Mouse (Mus musculus) left cerebral cortex, postnatal 14 days (tissue): ENCODE measurements around the gene Sart3. TPM values are rescaled to one million over a fixed set of nuclear protein-coding genes. Genes with fewer than 3 reads are reported as not detected.
A peak's percentile ranks its signal among the peaks of the same experiment; 100 is the strongest.

Experiments used
- DNase-seq, 2 experiments: peaks; one replicate each; pipeline ENCODE4 v3.0.0; 2021 to 2022; ENCODE audit warnings: low spot score in 2 of 2, mixed read lengths in 1 of 2
- intact Hi-C: fragments of 180-260 bp; cut with DNase I; formaldehyde crosslinking; loops from one replicate; pipeline ENCODE4 v1.15.1; 2025
- total RNA-seq, 2 experiments: library from RNA; stranded (reverse); gene quantifications; 2 replicates each; pipeline ENCODE4 v1.2.3; 2021

Sart3 gene
- total RNA-seq, 2 experiments from 2014 or later: 30.3 to 32.1 TPM

GRCm38 (mm10) chr5:113773664-113774063 is 1.4 kb upstream of the Sart3 start:
- intact Hi-C loops: loop anchor here (1.0 to 2.0 kb wide), 3 partner anchors 42 to 181 kb away; no protein-coding TSS in a partner anchor
- peak; percentile 87 to 90 for DNase-seq

GRCm38 (mm10) chr5:113772905-113773519 is 702 bp upstream of the Sart3 start:
- peak in 1 of 2 experiments; percentile 15 for DNase-seq
- intact Hi-C loops: loop anchor here (1.0 to 2.0 kb wide), 3 partner anchors 42 to 182 kb away; no protein-coding TSS in a partner anchor

GRCm38 (mm10) chr5:113771213-113772162 is 822 bp downstream of the Sart3 start:
- intact Hi-C loops: loop anchor here (2.0 kb wide), 1 partner anchor 183 kb away; no protein-coding TSS in a partner anchor

GRCm38 (mm10) chr5:113768806-113769205 is 3.5 kb downstream of the Sart3 start:
- intact Hi-C loops: no loop called here

More at GRCm38 (mm10) chr5:113771213-113772162, 822 bp downstream of the Sart3 start:
- DNase-seq: peak; percentile 87 to 91

GRCm38 (mm10) chr5:113765641-113766526 is 6.4 kb downstream of the Sart3 start:
- no peak for DNase-seq
- intact Hi-C loops: no loop called here

More at GRCm38 (mm10) chr5:113768806-113769205, 3.5 kb downstream of the Sart3 start:
- no peak for DNase-seq

- intact Hi-C loops: no loop called here
- DNase-seq: no peak
These were observed 7.9 kb downstream of the Sart3 start for GRCm38 (mm10) chr5:113764426-113764825.

- intact Hi-C loops: no loop called here
These were observed 10.7 kb downstream of the Sart3 start for GRCm38 (mm10) chr5:113761585-113761984.

GRCm38 (mm10) chr5:113755347-113756030 is 16.8 kb downstream of the Sart3 start:
- intact Hi-C loops: no loop called here
- no peak for DNase-seq

More at GRCm38 (mm10) chr5:113761585-113761984, 10.7 kb downstream of the Sart3 start:
- DNase-seq: no peak

GRCm38 (mm10) chr5:113751521-113752157 is 20.7 kb downstream of the Sart3 start:
- no peak for DNase-seq
- intact Hi-C loops: no loop called here

- no peak for DNase-seq
- intact Hi-C loops: no loop called here
These were observed 23.6 kb downstream of the Sart3 start for GRCm38 (mm10) chr5:113748556-113749331.

- no peak for DNase-seq
- intact Hi-C loops: no loop called here
These were observed 24.7 kb downstream of the Sart3 start for GRCm38 (mm10) chr5:113747629-113748028.

GRCm38 (mm10) chr5:113737607-113738237 is 34.6 kb downstream of the Sart3 start:
- intact Hi-C loops: loop anchor here (10.0 kb wide), 1 partner anchor 833 kb away; no protein-coding TSS in a partner anchor
- no peak for DNase-seq

- intact Hi-C loops: loop anchor here (10.0 kb wide), 1 partner anchor 832 kb away; no protein-coding TSS in a partner anchor
- DNase-seq: no peak
These were observed 35.7 kb downstream of the Sart3 start for GRCm38 (mm10) chr5:113736522-113737164.

GRCm38 (mm10) chr5:113736113-113736502 is 36.2 kb downstream of the Sart3 start:
- intact Hi-C loops: loop anchor here (10.0 kb wide), 1 partner anchor 831 kb away; no protein-coding TSS in a partner anchor
- no peak for DNase-seq

GRCm38 (mm10) chr5:113735345-113736112 is 36.8 kb downstream of the Sart3 start, which contains the start of gene Ficd:
Gene Ficd (plus strand): TSS chr5:113735803.
- peak; percentile 93 to 95 for DNase-seq
- intact Hi-C loops: loop anchor here (10.0 kb wide), 1 partner anchor 831 kb away; no protein-coding TSS in a partner anchor
